Mouse (Mus musculus) brown adipose tissue, adult 24 weeks (tissue): ENCODE results near the gene Ctnnd2. TPM values are rescaled to one million over a fixed set of nuclear protein-coding genes. Genes with fewer than 3 reads are reported as not detected.

Source experiments
- H3K27ac ChIP-seq: fragments of 200-500 bp; replicated peaks from 2 replicates; pipeline ENCODE4 v1.5.1; 2012; ENCODE audit warnings: low read depth, mild to moderate bottlenecking, low read length
- H3K4me1 ChIP-seq: fragments of 200-500 bp; 2 replicates; pipeline ENCODE4 v1.6.1; 2012; ENCODE audit warnings: low read length, mixed read lengths; ENCODE audit not compliant: control insufficient read depth, insufficient read depth, insufficient read length
- H3K4me3 ChIP-seq: fragments of 200-500 bp; 2 replicates; pipeline ENCODE4 v1.5.1; 2012; ENCODE audit warnings: low read depth, mild to moderate bottlenecking, low read length, moderate library complexity; ENCODE audit not compliant: insufficient read depth
- polyA plus RNA-seq: library from polyadenylated mRNA; stranded (reverse); fragments of >200 nt; gene quantifications from 2 replicates; pipeline ENCODE4 v1.2.4, GENCODE M21; 2012; ENCODE audit not compliant: missing spikeins, insufficient read depth, insufficient read length

Gene Ctnnd2
- polyA plus RNA-seq, 1 experiment: not detected

DNA sequence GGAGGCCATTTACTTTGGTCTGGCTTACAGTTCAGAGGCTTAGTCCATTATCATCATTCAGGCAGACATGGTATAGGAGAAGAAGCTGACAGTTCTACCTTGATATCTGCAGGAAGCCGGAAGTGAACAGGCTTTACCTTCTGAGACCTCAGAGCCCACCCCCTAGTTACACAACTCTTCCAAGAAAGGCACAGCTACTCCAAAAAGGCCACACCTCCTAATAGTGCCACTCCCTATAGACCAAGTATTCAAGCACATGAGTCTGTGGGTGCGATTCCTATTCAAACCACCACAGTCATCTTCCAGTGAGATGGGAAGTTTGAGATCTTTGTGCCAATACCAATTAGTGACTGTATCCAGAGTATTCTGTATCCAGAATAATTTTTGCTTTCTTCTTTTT lies 28.8 kb downstream of the Ctnnd2 start:
- no peak overlapping the region for H3K27ac ChIP-seq

DNA sequence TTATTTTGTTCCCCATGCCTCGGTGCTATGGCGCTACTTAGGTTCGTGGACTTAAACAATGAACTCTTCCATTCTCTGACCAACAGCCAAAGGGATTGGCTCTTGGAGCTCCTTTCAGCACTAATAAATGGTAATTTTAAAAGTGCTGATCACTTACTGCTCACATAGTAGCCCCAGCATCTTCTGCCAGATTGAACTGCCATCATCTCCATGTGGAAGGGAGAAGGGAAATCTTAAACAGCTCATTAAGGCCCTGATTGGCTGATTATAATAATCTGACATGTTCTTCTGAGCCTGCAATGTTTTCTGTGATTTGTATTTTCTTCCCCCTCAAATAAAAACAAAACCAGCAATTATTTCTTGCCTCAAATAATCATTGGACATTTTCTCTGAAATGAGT lies 29.2 kb downstream of the Ctnnd2 start:
- H3K27ac ChIP-seq: no peak overlapping the region
- no peaks in the 10 kb centered on the region for H3K4me1 ChIP-seq
- H3K4me3 ChIP-seq: no peak overlapping the region

More for the DNA sequence above, 28.8 kb downstream of the Ctnnd2 start:
- Histone ChIP-seq H3K4me3 (no peak overlapping the region), H3K4me1 (no peaks in the 10 kb centered on the region)

DNA sequence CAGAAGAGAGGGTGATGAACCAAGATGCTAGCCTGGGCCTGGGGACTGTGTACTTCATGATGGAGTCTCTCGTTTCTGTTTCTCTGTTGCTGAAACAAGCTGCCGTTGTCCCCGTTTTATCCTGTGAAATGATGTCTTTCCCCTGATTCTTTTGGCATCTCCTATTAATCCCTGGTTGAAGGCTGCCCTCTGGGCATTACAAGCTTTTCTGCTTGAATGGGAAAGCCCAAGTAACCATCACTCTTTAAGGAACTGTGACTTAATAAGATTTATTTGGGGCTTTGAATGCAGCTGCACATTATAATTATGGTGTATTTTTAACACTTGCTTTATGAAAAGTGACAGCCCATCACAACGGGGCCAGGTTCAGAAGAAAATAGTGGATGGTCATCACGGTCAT lies 40.4 kb downstream of the Ctnnd2 start:
- no peaks in the 10 kb centered on the region for H3K4me1 ChIP-seq
- H3K27ac ChIP-seq: no peak overlapping the region
- H3K4me3 ChIP-seq: no peak overlapping the region

DNA sequence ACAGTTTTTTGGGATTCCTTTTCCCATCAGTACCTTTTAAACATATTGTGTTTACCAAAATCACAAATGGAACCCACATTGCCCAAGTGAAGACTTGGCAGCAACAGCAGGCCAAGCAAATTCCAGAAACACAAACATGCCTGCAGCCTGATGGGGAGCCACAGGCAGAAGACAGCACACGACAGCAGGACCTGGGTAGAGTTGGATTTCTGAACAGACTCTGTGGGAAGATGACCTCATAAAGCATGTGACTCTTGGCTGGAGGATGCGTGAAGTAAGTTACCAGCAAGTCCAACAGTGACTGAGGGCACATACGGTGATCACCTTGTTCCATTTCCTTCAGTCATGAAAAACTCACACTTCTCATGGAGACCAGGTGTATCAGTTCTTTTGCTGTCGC lies 43.5 kb downstream of the Ctnnd2 start:
- Histone ChIP-seq H3K27ac (no peak overlapping the region), H3K4me3 (no peak overlapping the region), H3K4me1 (no peaks in the 10 kb centered on the region)

DNA sequence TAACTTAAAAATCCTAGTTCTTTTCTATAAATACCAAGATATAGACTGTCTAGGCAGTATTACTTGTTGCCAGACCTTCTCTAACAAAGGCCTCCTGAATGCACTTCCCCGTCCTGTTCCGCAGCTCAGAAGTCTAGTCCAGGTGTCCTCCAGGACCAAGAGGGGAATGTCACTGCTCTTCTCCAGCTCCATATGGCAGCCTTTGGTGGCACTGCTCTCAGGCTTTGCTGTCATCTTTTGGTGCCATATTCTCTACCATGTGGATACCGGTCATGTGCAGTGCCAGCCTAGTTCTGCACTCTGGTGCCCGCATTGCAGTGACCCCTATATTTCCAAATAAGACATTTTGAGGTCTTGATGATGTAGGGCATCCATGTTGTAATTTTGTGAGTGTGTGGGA lies 56.7 kb downstream of the Ctnnd2 start:
- H3K27ac ChIP-seq: no peak overlapping the region
- H3K4me3 ChIP-seq: no peak overlapping the region
- H3K4me1 ChIP-seq: no peaks in the 10 kb centered on the region

DNA sequence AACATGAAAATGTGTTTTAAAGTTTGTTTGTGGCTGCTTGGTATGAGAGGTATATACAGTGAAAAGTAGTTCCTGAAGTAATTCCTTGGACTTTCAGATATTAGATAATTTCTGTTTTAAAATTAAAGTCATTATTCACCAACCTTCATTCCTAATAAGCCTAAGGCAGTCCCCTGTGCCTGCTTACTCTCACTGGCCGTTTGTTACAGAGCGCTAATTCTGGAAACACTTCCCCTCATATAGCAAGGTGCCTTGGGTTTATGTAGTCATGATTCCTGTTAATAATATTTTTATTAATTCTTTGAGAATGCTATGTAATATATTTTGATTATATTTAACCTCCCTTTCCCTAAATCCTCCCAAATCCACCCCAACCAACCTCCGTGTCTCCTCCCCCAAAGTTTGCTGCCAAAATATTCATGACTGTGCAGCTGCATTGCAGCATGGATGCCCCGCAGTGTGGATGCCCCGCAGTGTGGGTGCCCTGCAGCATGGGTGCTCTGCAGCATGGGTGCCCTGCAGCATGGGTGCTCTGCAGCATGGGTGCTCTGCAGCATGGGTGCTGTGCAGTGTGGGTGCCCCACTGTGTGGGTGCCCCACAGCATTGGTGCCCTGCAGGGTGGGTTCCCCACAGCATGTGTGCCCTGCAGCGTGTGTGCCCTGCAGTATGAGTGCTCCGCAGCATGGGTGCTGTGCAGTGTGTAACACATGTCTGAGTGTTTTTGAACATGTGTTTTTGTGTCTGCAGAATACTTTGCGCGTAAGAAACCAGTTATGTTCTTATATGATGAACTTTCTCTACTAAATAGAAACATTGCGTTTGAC lies 63.0 kb downstream of the Ctnnd2 start:
- Histone ChIP-seq H3K27ac (no peak overlapping the region), H3K4me3 (no peak overlapping the region), H3K4me1 (no peaks in the 10 kb centered on the region)

GRCm38 (mm10) chr15:30240881-30241280 lies 68.5 kb downstream of the Ctnnd2 start:
- Histone ChIP-seq H3K4me3 (no peak overlapping the region), H3K27ac (no peak overlapping the region), H3K4me1 (no peaks in the 10 kb centered on the region)

DNA sequence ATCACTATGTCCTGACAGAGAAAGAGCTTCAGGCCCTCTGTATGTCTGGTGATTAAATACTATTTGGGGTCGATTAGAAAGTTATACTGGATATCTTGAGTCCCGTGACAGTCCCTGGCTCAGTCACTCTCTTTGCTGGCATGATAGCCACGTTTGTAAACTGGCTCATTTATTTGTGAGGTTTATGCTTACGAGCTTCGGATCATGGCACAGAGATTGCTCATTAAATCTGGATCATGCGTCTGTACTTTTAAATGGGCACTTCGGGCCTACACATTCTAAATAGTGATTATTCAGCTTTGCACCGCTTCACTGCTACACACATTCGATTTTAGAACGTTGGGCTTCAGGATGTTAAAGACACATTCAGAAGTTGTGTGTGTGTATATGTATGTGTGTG lies 96.4 kb downstream of the Ctnnd2 start:
- H3K27ac ChIP-seq: no peak overlapping the region
- no peaks in the 10 kb centered on the region for H3K4me1 ChIP-seq
- no peak overlapping the region for H3K4me3 ChIP-seq

DNA sequence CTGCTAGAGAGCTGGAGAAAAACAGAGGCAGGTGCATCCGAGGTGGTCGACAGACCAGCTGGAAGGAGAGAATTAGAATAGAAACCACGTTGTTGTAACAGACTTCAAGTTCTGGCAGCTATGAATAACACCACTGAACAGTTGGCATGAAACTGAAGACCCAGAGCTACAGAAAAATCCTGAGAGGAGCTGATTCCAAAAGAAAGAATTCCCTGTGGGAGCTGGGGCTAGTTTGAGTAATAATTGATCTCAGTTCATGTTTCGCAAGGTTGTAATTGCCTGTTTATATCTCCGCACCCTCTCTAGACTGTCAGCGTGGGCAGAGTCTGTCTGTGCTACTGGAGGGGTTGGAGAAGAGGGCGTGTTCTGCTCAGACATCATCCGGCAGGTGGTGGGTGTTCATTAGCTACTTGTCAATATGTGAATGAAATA lies 98.8 kb downstream of the Ctnnd2 start:
- Histone ChIP-seq H3K27ac (no peak overlapping the region), H3K4me3 (no peak overlapping the region), H3K4me1 (no peaks in the 10 kb centered on the region)

GRCm38 (mm10) chr15:30272326-30272725 lies 99.9 kb downstream of the Ctnnd2 start:
- Histone ChIP-seq H3K27ac (no peak overlapping the region), H3K4me1 (no peaks in the 10 kb centered on the region), H3K4me3 (no peak overlapping the region)

DNA sequence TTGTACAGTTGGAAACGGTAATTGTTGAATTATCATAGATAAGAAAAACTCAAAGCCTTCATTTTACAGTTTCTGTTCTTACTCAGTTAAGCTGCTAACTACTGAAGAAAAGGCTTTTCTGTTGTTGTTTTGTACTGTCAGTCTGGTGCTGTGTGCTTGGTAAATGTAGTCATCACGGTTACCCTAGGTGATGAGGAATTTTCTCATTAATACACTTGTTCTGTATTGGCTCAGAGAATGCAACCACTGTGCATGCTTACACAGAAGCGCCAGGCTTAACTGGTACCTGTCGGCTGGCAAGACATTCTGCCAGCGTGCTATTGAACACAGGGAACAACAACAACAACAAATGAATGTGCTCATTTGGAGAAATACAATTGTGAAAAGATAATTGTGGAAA lies 103.3 kb downstream of the Ctnnd2 start:
- Histone ChIP-seq H3K27ac (no peak overlapping the region), H3K4me1 (no peaks in the 10 kb centered on the region), H3K4me3 (no peak overlapping the region)

DNA sequence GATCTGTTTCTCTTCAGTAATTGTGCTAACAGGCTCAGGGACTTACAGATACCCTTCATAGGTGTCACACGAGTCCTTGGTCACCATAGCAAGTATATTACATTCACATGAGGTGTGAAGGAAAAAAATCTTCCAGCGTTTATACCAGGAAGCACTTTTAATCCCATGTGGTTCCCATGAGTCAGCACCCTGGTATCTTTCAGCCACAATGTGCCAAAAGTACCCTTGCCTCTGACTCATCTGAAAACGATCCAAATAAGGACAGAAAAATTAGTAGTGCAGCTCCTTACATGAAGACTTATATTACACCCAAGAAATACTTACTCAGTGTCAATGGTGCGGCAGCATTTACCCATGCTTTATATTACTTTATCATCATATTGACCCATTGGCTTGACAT lies 104.3 kb downstream of the Ctnnd2 start:
- H3K4me3 ChIP-seq: no peak overlapping the region
- H3K4me1 ChIP-seq: no peaks in the 10 kb centered on the region
- no peak overlapping the region for H3K27ac ChIP-seq

DNA sequence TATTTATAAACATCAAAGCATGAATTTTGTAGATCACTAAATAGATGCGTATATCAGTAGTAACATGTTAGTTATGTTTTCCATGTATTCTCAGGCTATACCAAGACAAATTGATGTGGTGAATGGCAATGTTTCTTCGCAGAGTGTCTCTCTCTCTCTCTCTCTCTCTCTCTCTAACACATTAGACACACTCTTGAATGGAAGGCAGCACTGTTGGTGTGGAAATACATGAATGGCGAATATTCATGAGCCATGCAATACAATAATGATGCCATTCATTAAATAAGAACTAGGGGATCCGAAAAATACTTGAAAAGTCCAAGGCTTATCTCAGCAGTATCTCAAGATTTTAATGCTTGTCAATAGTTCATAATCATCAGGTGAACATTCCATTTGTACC lies 106.2 kb downstream of the Ctnnd2 start:
- H3K27ac ChIP-seq: no peak overlapping the region
- H3K4me3 ChIP-seq: no peak overlapping the region
- H3K4me1 ChIP-seq: no peaks in the 10 kb centered on the region

DNA sequence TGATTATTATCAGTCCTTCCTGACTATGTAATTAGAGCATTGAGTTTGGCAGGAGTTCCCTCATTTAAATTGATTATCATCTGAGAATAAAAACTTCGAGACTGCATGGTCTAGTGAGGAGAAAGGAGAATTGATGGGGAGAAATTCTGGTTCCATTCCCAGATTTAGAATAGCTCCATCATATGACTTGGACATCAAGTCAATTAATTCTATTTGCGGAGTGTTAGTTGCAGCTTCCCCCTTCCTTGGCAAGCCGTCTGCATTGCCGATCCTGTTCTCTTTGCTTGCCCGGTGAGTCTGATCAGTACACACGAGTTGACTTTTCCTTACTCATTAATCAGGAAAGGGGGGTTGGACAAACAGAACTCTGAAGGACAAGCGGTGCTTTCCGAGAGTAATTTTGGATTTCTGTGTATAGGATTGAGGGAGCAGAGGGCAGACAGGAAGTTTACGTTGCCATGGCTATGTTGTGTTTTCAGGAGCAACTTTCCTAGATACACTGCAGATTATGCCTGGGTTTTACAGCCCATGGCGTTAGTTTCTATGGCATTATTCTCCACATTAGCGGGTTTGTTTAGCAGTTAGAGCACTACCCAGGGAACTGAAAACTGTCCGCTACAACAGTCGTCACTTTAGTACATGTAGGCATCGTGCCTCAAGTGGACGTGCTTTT lies 113.3 kb downstream of the Ctnnd2 start:
- Histone ChIP-seq H3K4me1 (no peaks in the 10 kb centered on the region), H3K4me3 (no peak overlapping the region)

GRCm38 (mm10) chr15:30286245-30286642 lies 113.9 kb downstream of the Ctnnd2 start:
- H3K4me1 ChIP-seq: no peaks in the 10 kb centered on the region
- no peak overlapping the region for H3K4me3 ChIP-seq
- H3K27ac ChIP-seq: no peak overlapping the region

More for the DNA sequence above, 113.3 kb downstream of the Ctnnd2 start:
- H3K27ac ChIP-seq: no peak overlapping the region

DNA sequence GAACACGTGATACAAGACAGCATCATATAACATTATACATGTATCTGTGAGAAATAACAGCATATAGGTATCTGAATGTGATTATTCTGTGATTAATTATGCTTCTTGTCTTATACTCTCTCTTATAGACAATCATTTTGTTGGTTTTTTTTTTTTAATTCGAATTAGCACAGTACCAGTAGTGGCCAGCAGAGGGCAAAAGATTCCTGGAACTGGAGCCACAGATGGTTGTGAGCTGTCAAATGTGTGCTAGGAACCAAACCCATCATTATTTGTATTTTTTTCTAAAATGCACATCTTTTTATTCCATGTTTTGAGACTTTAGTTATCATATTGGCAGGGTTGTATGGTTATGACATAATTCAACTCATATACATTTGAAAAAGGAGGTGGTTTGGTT lies 130.4 kb downstream of the Ctnnd2 start:
- no peaks in the 10 kb centered on the region for H3K4me1 ChIP-seq
- H3K4me3 ChIP-seq: no peak overlapping the region
- no peak overlapping the region for H3K27ac ChIP-seq
